In the genomic region with DNA sequence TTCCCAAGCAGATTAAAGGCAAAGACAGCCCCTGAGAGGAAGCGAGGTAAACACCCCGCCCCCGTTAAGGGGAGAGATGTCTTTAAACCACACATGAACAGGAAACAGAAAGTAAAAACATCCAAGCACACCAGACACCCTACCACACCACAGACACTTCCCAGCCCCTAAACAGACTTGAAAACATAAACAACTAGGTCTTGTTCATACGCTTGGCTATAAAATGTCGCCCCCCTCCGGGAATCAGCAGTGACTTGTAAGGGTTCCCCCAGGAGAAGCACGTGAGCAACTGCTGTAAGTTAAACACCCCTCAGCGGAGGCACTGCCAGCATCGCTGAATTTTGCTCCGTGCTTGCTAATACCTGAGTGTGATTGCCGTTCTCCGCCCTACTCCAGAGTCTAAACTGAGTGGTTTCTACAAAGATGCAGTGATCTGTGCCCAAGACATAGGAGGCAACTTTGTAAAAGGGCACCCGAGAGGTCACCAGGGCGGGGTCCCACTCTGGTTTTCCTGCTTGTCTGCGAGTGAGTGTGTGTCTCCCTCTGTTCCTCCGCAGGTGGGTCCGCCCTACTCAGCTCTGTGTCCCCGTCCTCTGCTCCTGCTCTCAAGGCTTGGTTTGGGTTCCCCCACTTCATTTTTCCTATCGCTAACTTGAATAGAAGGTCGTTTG, we compare ENCODE assay signal across 8 mouse cellular contexts. TPM values are rescaled to one million over a fixed set of nuclear protein-coding genes. Genes with fewer than 3 reads are reported as not detected.
DNase-seq lines count a peak whose midpoint lies in the region; ATAC-seq lines count a peak whose summit lies in the region.

No protein-coding gene starts in this region.

- peaks cover 5% of the 10 kb centered on the region; the same call in 1 of the 2 replicates for H3K4me1 ChIP-seq in hindbrain, embryonic 14.5 days (replicated peaks; ENCODE audit: control insufficient read depth, insufficient read depth, low read length)
- peaks cover 6% of the 10 kb centered on the region; the same call in 1 of the 2 replicates for H3K4me1 ChIP-seq in limb, embryonic 12.5 days (replicated peaks)
- H3K4me1 ChIP-seq in midbrain, embryonic 11.5 days (ENCODE audit: control insufficient read depth, insufficient read depth, low read length) = peaks cover 8% of the 10 kb centered on the region

- no peaks in the 10 kb centered on the region for H3K36me3 ChIP-seq in hindbrain, embryonic 14.5 days (replicated peaks; ENCODE audit: control insufficient read depth, insufficient read depth)
- H3K36me3 ChIP-seq in limb, embryonic 12.5 days = no peaks in the 10 kb centered on the region
- no peaks in the 10 kb centered on the region for H3K36me3 ChIP-seq in midbrain, embryonic 11.5 days (ENCODE audit: control insufficient read depth, insufficient read depth, low read length)

- H3K4me2 ChIP-seq in hindbrain, embryonic 14.5 days (replicated peaks) = peak overlapping the region; percentile 53
- peak overlapping the region; percentile 88 for H3K4me2 ChIP-seq in limb, embryonic 12.5 days
- peak overlapping the region; percentile 77 for H3K4me2 ChIP-seq in midbrain, embryonic 11.5 days

- H3K27ac ChIP-seq in hindbrain, embryonic 14.5 days = no peak overlapping the region
- 0 out of 2 replicates have a peak overlapping the region, but pooled peaks have one; percentile 41 for H3K27ac ChIP-seq in limb, embryonic 12.5 days
- no peak overlapping the region for H3K27ac ChIP-seq in midbrain, embryonic 11.5 days (ENCODE audit: low read depth, low read length)

- peak; percentile 9 for DNase-seq in cerebellum, adult 8-10 months
- no peak for DNase-seq in cerebellum, adult 9-11 months
- DNase-seq in cerebellum, postnatal 14 days = peak; percentile 17 to 23
- peak; percentile 65 for DNase-seq in gastrocnemius, adult 18-20 months (ENCODE audit: low spot score)
- no peak for DNase-seq in hindbrain, embryonic 14.5 days (ENCODE audit: low spot score)
- peak; percentile 93 for DNase-seq in midbrain, embryonic 11.5 days (ENCODE audit: low spot score, missing footprints)
- DNase-seq in spleen, adult 18-20 months = peak; percentile 64 to 71

- peak overlapping the region; percentile 26 for H3K4me3 ChIP-seq in hindbrain, embryonic 14.5 days (replicated peaks; ENCODE audit: low read length)
- peak overlapping the region; percentile 47 for H3K4me3 ChIP-seq in limb, embryonic 12.5 days (replicated peaks)
- peak overlapping the region; percentile 30 for H3K4me3 ChIP-seq in midbrain, embryonic 11.5 days (ENCODE audit: low read depth, low read length)

- H3K9ac ChIP-seq in hindbrain, embryonic 14.5 days = peak overlapping the region; percentile 8; the same call in 1 of the 2 replicates
- H3K9ac ChIP-seq in limb, embryonic 12.5 days (replicated peaks) = peak overlapping the region; percentile 64
- peak overlapping the region; percentile 55 for H3K9ac ChIP-seq in midbrain, embryonic 11.5 days (ENCODE audit: low read length)

- peaks cover 5% of the 10 kb centered on the region; the same call in 1 of the 2 replicates for H3K27me3 ChIP-seq in hindbrain, embryonic 14.5 days (ENCODE audit: control insufficient read depth, insufficient read depth, low read length)
- no peaks in the 10 kb centered on the region for H3K27me3 ChIP-seq in limb, embryonic 12.5 days
- H3K27me3 ChIP-seq in midbrain, embryonic 11.5 days (ENCODE audit: control insufficient read depth, insufficient read depth, low read length) = no peaks in the 10 kb centered on the region

- ATAC-seq in hindbrain, embryonic 14.5 days (ENCODE audit: low FRiP score) = no peak
- peak; percentile 83 for ATAC-seq in limb, embryonic 12.5 days (ENCODE audit: insufficient number of reproducible peaks, insufficient read depth, low FRiP score, low TSS enrichment, low read depth)
- ATAC-seq in midbrain, embryonic 11.5 days (ENCODE audit: low FRiP score) = no peak

- WGBS in hindbrain, embryonic 14.5 days = under 1% methylated on average over 20 of the region's 20 CpGs
- WGBS in limb, embryonic 12.5 days = under 1% methylated on average over 20 of the region's 20 CpGs
- WGBS in midbrain, embryonic 11.5 days = under 1% methylated on average over 20 of the region's 20 CpGs

- no peaks in the 10 kb centered on the region for H3K9me3 ChIP-seq in hindbrain, embryonic 14.5 days (ENCODE audit: control insufficient read depth, low read length)
- no peaks in the 10 kb centered on the region for H3K9me3 ChIP-seq in limb, embryonic 12.5 days
- H3K9me3 ChIP-seq in midbrain, embryonic 11.5 days (ENCODE audit: control insufficient read depth, low read length) = no peaks in the 10 kb centered on the region

RNA-seq across cellular contexts. Expression of a gene that starts 8.2 kb away (rescaled TPM):
- total RNA-seq in gastrocnemius, adult 18-20 months (2021) = 10 to 100 TPM; 40.1 to 41.3 TPM
- polyA plus RNA-seq in hindbrain, embryonic 14.5 days (2014; fragmentation: Nextera tagmentation; extraction: Ambion mirVana) = 25.9 and 33.2 TPM in 2 replicates
- polyA plus RNA-seq in limb, embryonic 12.5 days (2016; fragmentation: Nextera tagmentation; extraction: Ambion mirVana) = 40.6 and 41.0 TPM in 2 replicates
- polyA plus RNA-seq in midbrain, embryonic 11.5 days (2014; fragmentation: Nextera tagmentation; extraction: Ambion mirVana) = 40.6 and 50.4 TPM in 2 replicates

Comparison
In these comparisons a context has a peak if more than half of its experiments do, and no peak if none do; other contexts are left out.
1. DNase-seq: peak in cerebellum, adult 8-10 months (single experiment), cerebellum, postnatal 14 days (2 of 2), gastrocnemius, adult 18-20 months (single experiment), midbrain, embryonic 11.5 days (single experiment) and spleen, adult 18-20 months (2 of 2); none in cerebellum, adult 9-11 months (single experiment) and hindbrain, embryonic 14.5 days (single experiment).
2. H3K9ac ChIP-seq: peak in every context shown above with its lines; median percentile 64 in limb, embryonic 12.5 days; 55 in midbrain, embryonic 11.5 days; 8 in hindbrain, embryonic 14.5 days.
3. Peak in every context shown above with its lines, with median percentiles within 50 percentile points of each other: H3K4me2 ChIP-seq and H3K4me3 ChIP-seq.